In genomic region chr9:39603999-39604453, GRCm38 (mm10) we compare ENCODE assay signal across 8 mouse cellular contexts. TPM values are rescaled to one million over a fixed set of nuclear protein-coding genes. Genes with fewer than 3 reads are reported as not detected.
DNase-seq lines count a peak whose midpoint lies in the region; ATAC-seq and TF ChIP-seq lines count a peak whose summit lies in the region.

AW551984 (minus strand) TSS chr9:39604403.

- under 1% methylated on average over 8 of the region's 8 CpGs for WGBS in kidney, embryonic 16.5 days
- WGBS in forebrain, embryonic 12.5 days, result 0% methylated on average over 8 of the region's 8 CpGs
- under 1% methylated on average over 8 of the region's 8 CpGs for WGBS in neural tube, embryonic 12.5 days
- under 1% methylated on average over 8 of the region's 8 CpGs for WGBS in cerebellum, adult 2 months

- peaks cover 12% of the 10 kb centered on the region; the same call in 1 of the 2 replicates for H3K4me1 ChIP-seq in kidney, embryonic 16.5 days (ENCODE audit: insufficient read depth, low read length)
- H3K4me1 ChIP-seq in forebrain, embryonic 12.5 days, result peaks cover 9% of the 10 kb centered on the region
- peaks cover 11% of the 10 kb centered on the region; the same call in 1 of the 2 replicates for H3K4me1 ChIP-seq in neural tube, embryonic 12.5 days
- H3K4me1 ChIP-seq in cerebellum, adult 2 months (ENCODE audit: control insufficient read depth, insufficient read depth, low read length), result no peaks in the 10 kb centered on the region

- no peak for TF ChIP-seq POLR2A in cerebellum, adult 2 months (IDR thresholded peaks at IDR 0.05; ENCODE audit: borderline replicate concordance, insufficient read depth, low read length)

- peak within 1 kb of the TSS; percentile 52 for H3K4me3 ChIP-seq in kidney, embryonic 16.5 days (ENCODE audit: low read length)
- H3K4me3 ChIP-seq in forebrain, embryonic 12.5 days (replicated peaks), result peak within 1 kb of the TSS; percentile 44
- peak within 1 kb of the TSS; percentile 30 for H3K4me3 ChIP-seq in neural tube, embryonic 12.5 days
- H3K4me3 ChIP-seq in cerebellum, adult 2 months (replicated peaks; ENCODE audit: insufficient read depth, low read depth, low read length), result no peak within 1 kb of the TSS

- intact Hi-C loops in left cerebral cortex, postnatal 4 days (cut with DNase I), result no loop called here

- no peak for TF ChIP-seq CTCF in cerebellum, adult 2 months (IDR thresholded peaks at IDR 0.05; ENCODE audit: borderline replicate concordance, insufficient read depth, low read depth, low read length)

- H3K36me3 ChIP-seq in kidney, embryonic 16.5 days (ENCODE audit: insufficient read depth, low read length), result no peaks in the 10 kb centered on the region
- no peaks in the 10 kb centered on the region for H3K36me3 ChIP-seq in forebrain, embryonic 12.5 days (replicated peaks)
- H3K36me3 ChIP-seq in neural tube, embryonic 12.5 days, result no peaks in the 10 kb centered on the region

- H3K27ac ChIP-seq in kidney, embryonic 16.5 days (ENCODE audit: low read length), result no peak within 1 kb of the TSS
- no peak within 1 kb of the TSS for H3K27ac ChIP-seq in forebrain, embryonic 12.5 days
- H3K27ac ChIP-seq in neural tube, embryonic 12.5 days, result no peak within 1 kb of the TSS
- no peak within 1 kb of the TSS for H3K27ac ChIP-seq in cerebellum, adult 2 months (ENCODE audit: insufficient read depth, low read length)

- H3K9ac ChIP-seq in kidney, embryonic 16.5 days (replicated peaks; ENCODE audit: low read length), result peak within 1 kb of the TSS; percentile 63
- H3K9ac ChIP-seq in forebrain, embryonic 12.5 days, result peak within 1 kb of the TSS; percentile 42; the same call in 1 of the 2 replicates
- peak within 1 kb of the TSS; percentile 33; the same call in 1 of the 2 replicates for H3K9ac ChIP-seq in neural tube, embryonic 12.5 days

- ATAC-seq in kidney, embryonic 16.5 days (ENCODE audit: low FRiP score, low TSS enrichment), result peak; percentile 65
- ATAC-seq in forebrain, embryonic 12.5 days (ENCODE audit: low FRiP score), result peak; percentile 47; the same call in 1 of the 2 replicates
- peak; percentile 51; the same call in 1 of the 2 replicates for ATAC-seq in neural tube, embryonic 12.5 days (ENCODE audit: low FRiP score, low read depth)

- no peak for DNase-seq in kidney, adult 18-20 months
- peak; percentile 5 for DNase-seq in adrenal gland, postnatal 14 days
- DNase-seq in left cerebral cortex, postnatal 4 days, result peak; percentile 0
- DNase-seq in cerebellum, adult 2 months, result no peak
- no peak for DNase-seq in kidney, postnatal 36 days

- H3K4me2 ChIP-seq in kidney, embryonic 16.5 days (replicated peaks; ENCODE audit: low read depth, low read length), result peak within 1 kb of the TSS; percentile 88
- H3K4me2 ChIP-seq in forebrain, embryonic 12.5 days, result peak within 1 kb of the TSS; percentile 75
- peak within 1 kb of the TSS; percentile 72 for H3K4me2 ChIP-seq in neural tube, embryonic 12.5 days (replicated peaks)

- H3K27me3 ChIP-seq in kidney, embryonic 16.5 days (ENCODE audit: insufficient read depth, low read length), result peaks cover 7% of the 10 kb centered on the region; the same call in 1 of the 2 replicates
- H3K27me3 ChIP-seq in forebrain, embryonic 12.5 days, result no peaks in the 10 kb centered on the region
- H3K27me3 ChIP-seq in neural tube, embryonic 12.5 days (replicated peaks), result no peaks in the 10 kb centered on the region
- H3K27me3 ChIP-seq in cerebellum, adult 2 months (ENCODE audit: control insufficient read depth, insufficient read depth, low read length), result peaks cover 2% of the 10 kb centered on the region; the same call in 1 of the 2 replicates

- H3K9me3 ChIP-seq in kidney, embryonic 16.5 days (ENCODE audit: low read length), result no peaks in the 10 kb centered on the region
- H3K9me3 ChIP-seq in forebrain, embryonic 12.5 days, result no peaks in the 10 kb centered on the region
- H3K9me3 ChIP-seq in neural tube, embryonic 12.5 days, result no peaks in the 10 kb centered on the region

RNA-seq across cellular contexts. Expression of gene AW551984, which starts in this region (rescaled TPM):
- polyA plus RNA-seq in kidney, embryonic 16.5 days (2015; fragmentation: Nextera tagmentation; extraction: Ambion mirVana), result 15.5 and 16.2 TPM in 2 replicates
- total RNA-seq in adrenal gland, postnatal 14 days (2021), result 11.9 and 14.9 TPM in 2 replicates
- polyA plus RNA-seq in forebrain, embryonic 12.5 days (2016; fragmentation: Nextera tagmentation; extraction: Ambion mirVana), result 23.6 and 24.7 TPM in 2 replicates
- 10 to 100 TPM; 21.2 to 46.8 TPM for total RNA-seq in left cerebral cortex, postnatal 4 days (2021)
- 26.1 and 26.5 TPM in 2 replicates for polyA plus RNA-seq in neural tube, embryonic 12.5 days (2016; fragmentation: Nextera tagmentation; extraction: Ambion mirVana)
- 8.0 and 8.5 TPM in 2 replicates for polyA plus RNA-seq in cerebellum, adult 2 months (2012; rRNA removed)

Comparison
In these comparisons a context has a peak if more than half of its experiments do, and no peak if none do; other contexts are left out.
1. DNase-seq: peak in adrenal gland, postnatal 14 days (single experiment) and left cerebral cortex, postnatal 4 days (single experiment); none in kidney, adult 18-20 months (single experiment), cerebellum, adult 2 months (0 of 2) and kidney, postnatal 36 days (0 of 2).
2. Peak in every context shown above with its lines, with median percentiles within 50 percentile points of each other: ATAC-seq, H3K4me2 ChIP-seq and H3K9ac ChIP-seq.